ENCODE assay signal across 15 mouse cellular contexts in genomic region chr10:122569546-122570202, GRCm38 (mm10).
DNase-seq lines count a peak whose midpoint lies in the region; ATAC-seq and TF ChIP-seq lines count a peak whose summit lies in the region.
"Had no signal": no experiment of that assay in that cellular context is flagged by ENCODE, and none has a peak within 500 bp of the region (broad histone marks: within the 10 kb centered on the region; RNA-seq: fewer than 3 reads in every experiment).

No protein-coding gene starts in this region.

- DNase-seq in heart, adult 11 months = peak; percentile 92
- DNase-seq in urinary bladder, postnatal 14 days (ENCODE audit: low spot score) = no peak
- DNase-seq in testis, postnatal 14 days (ENCODE audit: low spot score) = no peak
- DNase-seq: cerebellum, postnatal 14 days; gastrocnemius, adult 2 months; kidney, adult 18-20 months; lung, postnatal 10 days had no signal

- no peak for TF ChIP-seq CTCF in small intestine, adult 2 months (IDR thresholded peaks at IDR 0.05; ENCODE audit: extremely low read depth, insufficient read length, insufficient replicate concordance, low read depth, low read length)

- H3K36me3 ChIP-seq in heart, embryonic 11.5 days (ENCODE audit: control insufficient read depth, insufficient read depth, low read length) = no peaks in the 10 kb centered on the region
- no peaks in the 10 kb centered on the region for H3K36me3 ChIP-seq in neural tube, embryonic 13.5 days
- H3K36me3 ChIP-seq in neural tube, embryonic 15.5 days = no peaks in the 10 kb centered on the region
- H3K36me3 ChIP-seq in small intestine, adult 2 months (ENCODE audit: control insufficient read depth, insufficient read depth, low read length) = no peaks in the 10 kb centered on the region
- H3K36me3 ChIP-seq: embryonic facial prominence, embryonic 15.5 days had no signal

- H3K27me3 ChIP-seq in heart, embryonic 11.5 days (ENCODE audit: control insufficient read depth, insufficient read depth, low read length) = no peaks in the 10 kb centered on the region
- H3K27me3 ChIP-seq in neural tube, embryonic 13.5 days = no peaks in the 10 kb centered on the region
- H3K27me3 ChIP-seq in neural tube, embryonic 15.5 days (replicated peaks) = no peaks in the 10 kb centered on the region
- no peaks in the 10 kb centered on the region for H3K27me3 ChIP-seq in small intestine, adult 2 months (ENCODE audit: control insufficient read depth, insufficient read depth, low read length)
- H3K27me3 ChIP-seq: embryonic facial prominence, embryonic 15.5 days; Patski had no signal

- H3K4me1 ChIP-seq in heart, embryonic 11.5 days (ENCODE audit: control insufficient read depth, insufficient read depth, low read length) = peaks cover 3% of the 10 kb centered on the region
- H3K4me1 ChIP-seq in neural tube, embryonic 13.5 days (replicated peaks) = peaks cover 19% of the 10 kb centered on the region
- peaks cover 9% of the 10 kb centered on the region; the same call in 1 of the 2 replicates for H3K4me1 ChIP-seq in neural tube, embryonic 15.5 days
- no peaks in the 10 kb centered on the region for H3K4me1 ChIP-seq in small intestine, adult 2 months (ENCODE audit: control insufficient read depth, insufficient read depth, insufficient read length, low read length)
- H3K4me1 ChIP-seq: embryonic facial prominence, embryonic 15.5 days had no signal

- no peak for ATAC-seq in heart, embryonic 11.5 days (replicated peaks; ENCODE audit: insufficient number of reproducible peaks, low FRiP score, low TSS enrichment)
- ATAC-seq in neural tube, embryonic 13.5 days (ENCODE audit: low read depth) = 0 out of 2 replicates have a peak, but pooled peaks have one; percentile 36
- ATAC-seq in neural tube, embryonic 15.5 days (ENCODE audit: low FRiP score) = no peak
- ATAC-seq in granulocyte monocyte progenitor cell, adult 5-6 weeks (replicated peaks; ENCODE audit: poor library complexity, severe bottlenecking) = peak; percentile 85
- ATAC-seq: Patski had no signal

- no peak overlapping the region for H3K9ac ChIP-seq in heart, embryonic 11.5 days (ENCODE audit: low read depth, low read length)
- no peak overlapping the region for H3K9ac ChIP-seq in neural tube, embryonic 13.5 days
- no peak overlapping the region for H3K9ac ChIP-seq in neural tube, embryonic 15.5 days (replicated peaks)
- H3K9ac ChIP-seq: embryonic facial prominence, embryonic 15.5 days had no signal

- H3K4me2 ChIP-seq in heart, embryonic 11.5 days = no peak overlapping the region
- no peak overlapping the region for H3K4me2 ChIP-seq in neural tube, embryonic 13.5 days
- no peak overlapping the region for H3K4me2 ChIP-seq in neural tube, embryonic 15.5 days
- H3K4me2 ChIP-seq: embryonic facial prominence, embryonic 15.5 days had no signal

- no peaks in the 10 kb centered on the region for H3K9me3 ChIP-seq in heart, embryonic 11.5 days (replicated peaks; ENCODE audit: control insufficient read depth, low read length)
- H3K9me3 ChIP-seq in neural tube, embryonic 13.5 days = no peaks in the 10 kb centered on the region
- H3K9me3 ChIP-seq in neural tube, embryonic 15.5 days (replicated peaks) = no peaks in the 10 kb centered on the region
- H3K9me3 ChIP-seq: embryonic facial prominence, embryonic 15.5 days had no signal

- H3K4me3 ChIP-seq in heart, embryonic 11.5 days (ENCODE audit: low read depth, low read length) = no peak overlapping the region
- no peak overlapping the region for H3K4me3 ChIP-seq in neural tube, embryonic 13.5 days
- H3K4me3 ChIP-seq in neural tube, embryonic 15.5 days (replicated peaks) = no peak overlapping the region
- H3K4me3 ChIP-seq in small intestine, adult 2 months (ENCODE audit: low read depth, low read length) = no peak overlapping the region
- H3K4me3 ChIP-seq: embryonic facial prominence, embryonic 15.5 days; gastrocnemius, adult 2 months; layer of hippocampus, adult 2 months had no signal

- 74% methylated on average over 13 of the region's 13 CpGs for WGBS in heart, embryonic 11.5 days (ENCODE audit: insufficient replicate concordance)
- 59% methylated on average over 13 of the region's 13 CpGs for WGBS in neural tube, embryonic 13.5 days
- WGBS in neural tube, embryonic 15.5 days = 65% methylated on average over 13 of the region's 13 CpGs
- 76% methylated on average over 13 of the region's 13 CpGs for WGBS in small intestine, adult 2 months

- no peak for TF ChIP-seq POLR2A in small intestine, adult 2 months (IDR thresholded peaks at IDR 0.05; ENCODE audit: low read depth, low read length)

- no peak overlapping the region for H3K27ac ChIP-seq in heart, embryonic 11.5 days (ENCODE audit: low read depth, low read length)
- no peak overlapping the region for H3K27ac ChIP-seq in neural tube, embryonic 13.5 days (replicated peaks)
- no peak overlapping the region for H3K27ac ChIP-seq in neural tube, embryonic 15.5 days (replicated peaks)
- peak overlapping the region; percentile 33; the same call in 1 of the 2 replicates for H3K27ac ChIP-seq in small intestine, adult 2 months (ENCODE audit: insufficient read depth, low read depth, low read length)
- H3K27ac ChIP-seq: embryonic facial prominence, embryonic 15.5 days; gastrocnemius, adult 2 months; layer of hippocampus, adult 2 months had no signal

Comparison
In these comparisons a context has a peak if more than half of its experiments do, and no peak if none do; other contexts are left out.
1. ATAC-seq: peak in neural tube, embryonic 13.5 days (single experiment) and granulocyte monocyte progenitor cell, adult 5-6 weeks (single experiment); none in heart, embryonic 11.5 days (single experiment) and neural tube, embryonic 15.5 days (single experiment).